Mouse (Mus musculus): ENCODE results near the gene Skil.

- TF ChIP-seq POLR2A (IDR thresholded peaks at IDR 0.05; ENCODE audit: control insufficient read depth, extremely low read depth, insufficient read depth, low read length, poor library complexity) (no peak), CTCF (IDR thresholded peaks at IDR 0.05; ENCODE audit: borderline replicate concordance, control insufficient read depth, extremely low read depth, insufficient read depth, low read length, poor library complexity) (no peak)
These were observed 4.9 kb upstream of the Skil start for GRCm38 (mm10) chr3:31089956-31090355.
